Mouse (Mus musculus): Measurements from ENCODE around the gene Gm20403. TPM values are rescaled to one million over a fixed set of nuclear protein-coding genes. Genes with fewer than 3 reads are reported as not detected.

The Gm20403 gene
- total and polyA plus RNA-seq, 3 experiments, result not detected

DNA sequence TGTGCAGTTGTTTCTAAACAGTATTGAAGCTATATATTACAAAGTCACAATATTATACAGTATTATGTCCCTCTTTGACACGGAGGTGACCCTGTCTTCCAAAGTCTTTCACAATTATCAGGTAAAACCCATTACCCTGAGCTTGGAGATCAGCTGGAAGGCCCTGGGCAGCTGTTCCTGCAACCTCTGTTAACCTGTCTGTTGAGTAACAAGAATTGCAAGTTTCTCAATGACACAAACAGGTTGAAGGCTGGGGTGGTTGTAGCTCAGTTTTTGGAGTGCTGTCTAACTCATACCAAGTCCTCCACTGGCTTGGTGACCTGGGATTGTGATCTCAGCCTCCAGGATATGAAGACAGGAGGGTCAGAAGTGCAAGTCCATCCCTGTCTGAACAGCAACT lies 26.7 kb upstream of the Gm20403 start:
- no peaks in the 10 kb centered on the region for H3K79me2 ChIP-seq (replicated peaks; ENCODE audit: control insufficient read depth, extremely low read depth, insufficient read depth, poor library complexity, severe bottlenecking)
- no peak overlapping the region for H3K27ac ChIP-seq (ENCODE audit: insufficient read depth, low read depth)
- dilution Hi-C loops (cut with MboI; ENCODE audit: extremely low pct_ligation_motif_present, extremely low pct_unique_long_range_greater_than_20kb, low sequenced_read_pairs) (no loop called here), in situ Hi-C loops (cut with MboI; ENCODE audit: low pct_ligation_motif_present, low pct_unique_long_range_greater_than_20kb, low sequenced_read_pairs) (no loop called here)
- DNase-seq (ENCODE audit: extremely low read depth), result no peak
- no peaks in the 10 kb centered on the region for H3K36me3 ChIP-seq (replicated peaks in 1 of 2; ENCODE audit: control insufficient read depth in 1 of 2, insufficient read depth in 1 of 2, low read length in 1 of 2)
- no peaks in the 10 kb centered on the region for H3K27me3 ChIP-seq (replicated peaks)
- H3K4me2 ChIP-seq (ENCODE audit: insufficient read depth, low read depth, poor library complexity, severe bottlenecking), result no peak overlapping the region
- H3K9ac ChIP-seq (ENCODE audit: insufficient read depth, low read depth), result no peak overlapping the region
- H3K4me1 ChIP-seq (ENCODE audit: control insufficient read depth in 1 of 2, insufficient read depth in 2 of 2), result peaks cover 2 to 32% of the 10 kb centered on the region in 2 experiments; a peak in 3 of 4 replicates
- H3K4me3 ChIP-seq (replicated peaks in 1 of 3; ENCODE audit: low read depth in 2 of 3, low read length in 2 of 3, poor library complexity in 1 of 3), result no peak overlapping the region
- TF ChIP-seq ZMIZ1 (IDR thresholded peaks at IDR 0.05; ENCODE audit: low read depth, low read length), result no peak
- TF ChIP-seq MAFK (IDR thresholded peaks at IDR 0.05; ENCODE audit: insufficient replicate concordance, low read length), result no peak
- TF ChIP-seq MXI1 (IDR thresholded peaks at IDR 0.05; ENCODE audit: low read depth, low read length), result no peak
- no peak for TF ChIP-seq CHD1 (IDR thresholded peaks at IDR 0.05; ENCODE audit: low read depth, low read length)
- no peak for TF ChIP-seq KAT2A (IDR thresholded peaks at IDR 0.05; ENCODE audit: insufficient replicate concordance, low read length)
- TF ChIP-seq MEF2A (IDR thresholded peaks at IDR 0.05; ENCODE audit: borderline replicate concordance, low read depth, low read length), result no peak
- no peak for TF ChIP-seq IRF4 (IDR thresholded peaks at IDR 0.05; ENCODE audit: low read depth, low read length)
- no peak for TF ChIP-seq ZNF384 (IDR thresholded peaks at IDR 0.05; ENCODE audit: low read depth, low read length)
- TF ChIP-seq ZC3H11A (IDR thresholded peaks at IDR 0.05; ENCODE audit: low read depth, low read length), result no peak
- TF ChIP-seq MAZ (IDR thresholded peaks at IDR 0.05; ENCODE audit: low read depth, low read length), result no peak
- TF ChIP-seq JUND (conservative IDR thresholded peaks at IDR 0.05; ENCODE audit: low read depth, low read length), result no peak
- TF ChIP-seq TCF12 (IDR thresholded peaks at IDR 0.05; ENCODE audit: low read depth, low read length), result no peak
- TF ChIP-seq NRF1 (IDR thresholded peaks at IDR 0.05; ENCODE audit: low read depth, low read length), result no peak
- TF ChIP-seq GABPA (IDR thresholded peaks at IDR 0.05; ENCODE audit: insufficient replicate concordance, low read depth, low read length), result no peak
- no peak for TF ChIP-seq CTCF (conservative IDR thresholded peaks at IDR 0.05 in 1 of 2, IDR thresholded peaks at IDR 0.05 in 1 of 2; ENCODE audit: low read depth in 2 of 2, low read length in 2 of 2)
- TF ChIP-seq ETS1 (conservative IDR thresholded peaks at IDR 0.05; ENCODE audit: low read depth, low read length), result no peak
- TF ChIP-seq MYC (IDR thresholded peaks at IDR 0.05; ENCODE audit: low read depth, low read length), result no peak
- no peaks in the 10 kb centered on the region for H3K9me3 ChIP-seq (replicated peaks; ENCODE audit: low read length)

GRCm38 (mm10) chr12:55007361-55008008 lies 21.2 kb upstream of the Gm20403 start:
- Histone ChIP-seq H3K27ac (ENCODE audit: insufficient read depth, low read depth) (no peak overlapping the region), H3K9ac (ENCODE audit: insufficient read depth, low read depth) (no peak overlapping the region), H3K4me3 (replicated peaks in 1 of 3; ENCODE audit: low read depth in 2 of 3, low read length in 2 of 3, poor library complexity in 1 of 3) (no peak overlapping the region), H3K79me2 (replicated peaks; ENCODE audit: control insufficient read depth, extremely low read depth, insufficient read depth, poor library complexity, severe bottlenecking) (no peaks in the 10 kb centered on the region), H3K4me1 (ENCODE audit: control insufficient read depth in 1 of 2, insufficient read depth in 2 of 2) (no peaks in the 10 kb centered on the region), H3K36me3 (replicated peaks in 1 of 2; ENCODE audit: control insufficient read depth in 1 of 2, insufficient read depth in 1 of 2, low read length in 1 of 2) (no peaks in the 10 kb centered on the region), H3K9me3 (replicated peaks; ENCODE audit: low read length) (peaks cover 5% of the 10 kb centered on the region), H3K4me2 (ENCODE audit: insufficient read depth, low read depth, poor library complexity, severe bottlenecking) (no peak overlapping the region), H3K27me3 (replicated peaks) (no peaks in the 10 kb centered on the region)
- dilution Hi-C loops (cut with MboI; ENCODE audit: extremely low pct_ligation_motif_present, extremely low pct_unique_long_range_greater_than_20kb, low sequenced_read_pairs) (no loop called here), in situ Hi-C loops (cut with MboI; ENCODE audit: low pct_ligation_motif_present, low pct_unique_long_range_greater_than_20kb, low sequenced_read_pairs) (no loop called here)
- TF ChIP-seq MAX (IDR thresholded peaks at IDR 0.05; ENCODE audit: low read length), result no peak
- no peak for TF ChIP-seq EP300 (IDR thresholded peaks at IDR 0.05; ENCODE audit: low read length)
- TF ChIP-seq JUN (IDR thresholded peaks at IDR 0.05; ENCODE audit: insufficient read depth, low read depth, low read length), result no peak
- TF ChIP-seq CHD1 (IDR thresholded peaks at IDR 0.05; ENCODE audit: low read depth, low read length), result no peak
- TF ChIP-seq TBP (conservative IDR thresholded peaks at IDR 0.05; ENCODE audit: low read depth, low read length), result no peak
- no peak for TF ChIP-seq CHD2 (IDR thresholded peaks at IDR 0.05; ENCODE audit: low read length)
- TF ChIP-seq SMC3 (IDR thresholded peaks at IDR 0.05; ENCODE audit: low read depth, low read length), result no peak
- no peak for TF ChIP-seq MAZ (IDR thresholded peaks at IDR 0.05; ENCODE audit: low read depth, low read length)
- TF ChIP-seq USF2 (conservative IDR thresholded peaks at IDR 0.05; ENCODE audit: low read depth, low read length), result no peak
- TF ChIP-seq JUND (conservative IDR thresholded peaks at IDR 0.05; ENCODE audit: low read depth, low read length), result no peak
- no peak for TF ChIP-seq ELF1 (IDR thresholded peaks at IDR 0.05; ENCODE audit: low read depth, low read length)
- TF ChIP-seq POLR2A (IDR thresholded peaks at IDR 0.05; ENCODE audit: low read depth, low read length), result no peak
- TF ChIP-seq BHLHE40 (IDR thresholded peaks at IDR 0.05; ENCODE audit: low read depth, low read length), result no peak
- no peak for TF ChIP-seq E2F4 (IDR thresholded peaks at IDR 0.05; ENCODE audit: insufficient replicate concordance, low read depth, low read length)
- DNase-seq (ENCODE audit: extremely low read depth), result no peak

All from CH12.LX (cell line).